Mouse (Mus musculus): Measurements from ENCODE around the gene Gfy. TPM values are rescaled to one million over a fixed set of nuclear protein-coding genes. Genes with fewer than 3 reads are reported as not detected.

The Gfy gene
- polyA plus RNA-seq, 1 experiment from 2014 or later: not detected

GRCm38 (mm10) chr7:45160316-45160800 lies 19.0 kb downstream of the Gfy start:
- H3K9ac ChIP-seq (replicated peaks): no peak overlapping the region
- no peaks in the 10 kb centered on the region for H3K9me3 ChIP-seq (ENCODE audit: low read length)
- ATAC-seq: no peak
- no peak overlapping the region for H3K27ac ChIP-seq (ENCODE audit: low read depth)
- H3K4me3 ChIP-seq (ENCODE audit: low read depth, low read length): no peak overlapping the region
- no peak for DNase-seq
- TF ChIP-seq EP300 (IDR thresholded peaks at IDR 0.05; ENCODE audit: low read depth) (no peak), CTCF (IDR thresholded peaks at IDR 0.05; ENCODE audit: low read depth) (no peak)
- H3K27me3 ChIP-seq (ENCODE audit: insufficient read depth, low read length): peaks cover 32% of the 10 kb centered on the region
- H3K36me3 ChIP-seq (replicated peaks; ENCODE audit: insufficient read depth, low read length): peaks cover 2% of the 10 kb centered on the region
- no peak overlapping the region for H3K4me2 ChIP-seq (ENCODE audit: low read depth, low read length)
- H3K4me1 ChIP-seq (ENCODE audit: insufficient read depth): peaks cover 15% of the 10 kb centered on the region
- 85% methylated on average over 6 of the region's 6 CpGs for WGBS (ENCODE audit: insufficient replicate concordance)

- Histone ChIP-seq H3K9ac (replicated peaks) (no peak overlapping the region), H3K9me3 (ENCODE audit: low read length) (no peaks in the 10 kb centered on the region), H3K4me3 (ENCODE audit: low read depth, low read length) (no peak overlapping the region), H3K4me1 (ENCODE audit: insufficient read depth) (peaks cover 20% of the 10 kb centered on the region), H3K27me3 (ENCODE audit: insufficient read depth, low read length) (peaks cover 18% of the 10 kb centered on the region), H3K4me2 (ENCODE audit: low read depth, low read length) (no peak overlapping the region), H3K36me3 (replicated peaks; ENCODE audit: insufficient read depth, low read length) (peaks cover 2% of the 10 kb centered on the region), H3K27ac (ENCODE audit: low read depth) (no peak overlapping the region)
- no peak for TF ChIP-seq EP300 (IDR thresholded peaks at IDR 0.05; ENCODE audit: low read depth)
- no peak for DNase-seq
- 94% methylated on average over 6 of the region's 6 CpGs for WGBS (ENCODE audit: insufficient replicate concordance)
- ATAC-seq: no peak
Observed at GRCm38 (mm10) chr7:45158991-45159390, 20.4 kb downstream of the Gfy start.

GRCm38 (mm10) chr7:45157459-45157858 lies 21.9 kb downstream of the Gfy start:
- ATAC-seq: no peak
- H3K4me1 ChIP-seq (ENCODE audit: insufficient read depth): peaks cover 20% of the 10 kb centered on the region

GRCm38 (mm10) chr7:45156206-45156605 lies 23.2 kb downstream of the Gfy start:
- DNase-seq (no peak), ATAC-seq (no peak)
- H3K4me2 ChIP-seq (ENCODE audit: low read depth, low read length): no peak overlapping the region
- H3K27me3 ChIP-seq (ENCODE audit: insufficient read depth, low read length): no peaks in the 10 kb centered on the region
- no peak overlapping the region for H3K9ac ChIP-seq (replicated peaks)
- TF ChIP-seq CTCF (IDR thresholded peaks at IDR 0.05; ENCODE audit: low read depth) (no peak), EP300 (IDR thresholded peaks at IDR 0.05; ENCODE audit: low read depth) (no peak)
- H3K4me3 ChIP-seq (ENCODE audit: low read depth, low read length): no peak overlapping the region
- H3K36me3 ChIP-seq (replicated peaks; ENCODE audit: insufficient read depth, low read length): peaks cover 2% of the 10 kb centered on the region
- H3K27ac ChIP-seq (ENCODE audit: low read depth): 0 out of 2 replicates have a peak overlapping the region, but pooled peaks have one; percentile 7
- 89% methylated on average over 15 of the region's 15 CpGs for WGBS (ENCODE audit: insufficient replicate concordance)
- no peaks in the 10 kb centered on the region for H3K9me3 ChIP-seq (ENCODE audit: low read length)
- H3K4me1 ChIP-seq (ENCODE audit: insufficient read depth): peaks cover 15% of the 10 kb centered on the region

More at GRCm38 (mm10) chr7:45157459-45157858, 21.9 kb downstream of the Gfy start:
- Histone ChIP-seq H3K4me2 (ENCODE audit: low read depth, low read length) (no peak overlapping the region), H3K27ac (ENCODE audit: low read depth) (no peak overlapping the region), H3K36me3 (replicated peaks; ENCODE audit: insufficient read depth, low read length) (peaks cover 2% of the 10 kb centered on the region), H3K9ac (replicated peaks) (no peak overlapping the region), H3K27me3 (ENCODE audit: insufficient read depth, low read length) (peaks cover 3% of the 10 kb centered on the region), H3K4me3 (ENCODE audit: low read depth, low read length) (no peak overlapping the region), H3K9me3 (ENCODE audit: low read length) (no peaks in the 10 kb centered on the region)
- TF ChIP-seq EP300 (IDR thresholded peaks at IDR 0.05; ENCODE audit: low read depth): no peak
- TF ChIP-seq CTCF (IDR thresholded peaks at IDR 0.05; ENCODE audit: low read depth): no peak
- no peak for DNase-seq
- WGBS (ENCODE audit: insufficient replicate concordance): 88% methylated on average over 14 of the region's 14 CpGs

GRCm38 (mm10) chr7:45155590-45155989 lies 23.8 kb downstream of the Gfy start:
- H3K27ac ChIP-seq (ENCODE audit: low read depth): no peak overlapping the region
- TF ChIP-seq EP300 (IDR thresholded peaks at IDR 0.05; ENCODE audit: low read depth) (no peak), CTCF (IDR thresholded peaks at IDR 0.05; ENCODE audit: low read depth) (no peak)
- peaks cover 2% of the 10 kb centered on the region for H3K36me3 ChIP-seq (replicated peaks; ENCODE audit: insufficient read depth, low read length)
- ATAC-seq: no peak
- H3K9ac ChIP-seq (replicated peaks): no peak overlapping the region
- H3K4me1 ChIP-seq (ENCODE audit: insufficient read depth): peaks cover 16% of the 10 kb centered on the region
- no peaks in the 10 kb centered on the region for H3K27me3 ChIP-seq (ENCODE audit: insufficient read depth, low read length)
- no peak overlapping the region for H3K4me2 ChIP-seq (ENCODE audit: low read depth, low read length)
- 81% methylated on average over 9 of the region's 9 CpGs for WGBS (ENCODE audit: insufficient replicate concordance)
- H3K9me3 ChIP-seq (ENCODE audit: low read length): no peaks in the 10 kb centered on the region
- H3K4me3 ChIP-seq (ENCODE audit: low read depth, low read length): no peak overlapping the region
- no peak for DNase-seq

- Histone ChIP-seq H3K27me3 (ENCODE audit: insufficient read depth, low read length) (no peaks in the 10 kb centered on the region), H3K27ac (ENCODE audit: low read depth) (peak overlapping the region; percentile 95), H3K4me3 (ENCODE audit: low read depth, low read length) (peak overlapping the region; percentile 71), H3K36me3 (replicated peaks; ENCODE audit: insufficient read depth, low read length) (peaks cover 2% of the 10 kb centered on the region), H3K4me2 (ENCODE audit: low read depth, low read length) (peak overlapping the region; percentile 97), H3K9me3 (ENCODE audit: low read length) (no peaks in the 10 kb centered on the region), H3K9ac (replicated peaks) (no peak overlapping the region), H3K4me1 (ENCODE audit: insufficient read depth) (peaks cover 16% of the 10 kb centered on the region)
- TF ChIP-seq CTCF (IDR thresholded peaks at IDR 0.05; ENCODE audit: low read depth) (peak; percentile 69), EP300 (IDR thresholded peaks at IDR 0.05; ENCODE audit: low read depth) (no peak)
- DNase-seq: peak; percentile 70
- WGBS (ENCODE audit: insufficient replicate concordance): 75% methylated on average over 12 of the region's 12 CpGs
- ATAC-seq: peak; percentile 51
Observed at GRCm38 (mm10) chr7:45154993-45155514, 24.3 kb downstream of the Gfy start.
